Mouse (Mus musculus): ENCODE data around the gene Krtap5-4.
"Not testable (repeated sequence)": the region's sequence is repeated elsewhere in the genome, so short reads cannot be mapped to it uniquely, and the experiment has no call there.

Gene Krtap5-4

DNA sequence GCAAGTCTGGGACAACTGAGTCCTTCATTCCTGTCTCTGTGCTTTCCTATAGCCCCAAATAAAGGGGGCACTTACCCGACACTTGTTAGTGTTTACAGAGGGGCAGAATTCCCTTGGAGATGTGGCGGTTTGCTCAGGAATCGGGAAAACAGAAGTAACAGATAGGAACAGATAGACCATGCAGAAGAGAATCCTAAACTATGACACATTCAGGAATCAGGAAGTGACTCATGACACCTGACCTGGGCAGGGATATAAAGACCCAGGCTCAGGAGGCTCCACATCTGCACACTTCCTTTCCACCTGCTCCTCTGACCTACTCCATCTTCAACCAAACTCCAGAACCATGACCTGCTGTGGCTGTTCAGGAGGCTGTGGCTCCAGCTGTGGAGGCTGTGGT, at the start of gene Krtap5-4:
Krtap5-4 (plus strand) TSS at position 301 of the 400 bp plus-strand sequence.
- no peak for DNase-seq (ENCODE audit: low spot score in 2 of 2)

DNA sequence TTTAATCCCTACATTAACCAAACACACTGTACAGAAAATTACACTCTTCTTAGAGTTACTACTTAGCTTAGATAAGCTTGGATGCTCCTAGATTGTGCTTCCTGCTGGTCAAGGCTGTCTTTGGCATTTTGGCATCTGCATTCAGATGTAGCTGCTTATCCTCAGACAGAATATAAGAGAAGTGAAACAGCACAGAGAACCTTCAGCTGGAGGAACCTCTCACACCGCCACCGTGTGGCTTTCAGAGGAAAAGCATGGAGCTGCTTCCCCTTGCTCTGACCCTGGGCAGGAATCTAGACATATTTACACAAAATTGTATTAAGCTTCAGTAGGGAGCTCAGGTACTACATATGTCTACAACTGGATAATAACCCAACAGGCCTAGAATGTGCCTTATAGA, 47.8 kb upstream of the Krtap5-4 start:
- DNase-seq (ENCODE audit: low spot score in 2 of 2): no peak

DNA sequence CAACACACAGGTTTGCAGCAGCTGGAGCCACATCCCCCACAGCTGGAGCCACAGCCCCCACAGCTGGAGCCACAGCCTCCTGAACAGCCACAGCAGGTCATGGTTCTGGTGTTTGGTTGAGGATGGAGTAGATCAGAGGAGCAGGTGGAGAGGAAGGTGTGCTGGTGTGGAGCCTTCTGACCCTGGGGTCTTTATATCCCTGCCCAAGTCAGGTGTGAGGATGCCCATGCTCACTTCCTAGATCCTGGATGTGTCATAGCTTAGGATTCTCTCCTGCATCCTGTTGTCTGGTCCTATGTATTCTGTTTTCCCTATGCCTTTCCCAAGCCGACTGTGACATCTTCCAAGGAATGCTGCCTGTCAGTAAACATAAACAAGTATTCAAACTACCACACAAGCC, 45.1 kb upstream of the Krtap5-4 start, which contains the start of gene Gm2431:
Gm2431 (minus strand) TSS at position 101 of the 400 bp plus-strand sequence.
- DNase-seq (ENCODE audit: low spot score in 2 of 2): not testable (repeated sequence)

DNA sequence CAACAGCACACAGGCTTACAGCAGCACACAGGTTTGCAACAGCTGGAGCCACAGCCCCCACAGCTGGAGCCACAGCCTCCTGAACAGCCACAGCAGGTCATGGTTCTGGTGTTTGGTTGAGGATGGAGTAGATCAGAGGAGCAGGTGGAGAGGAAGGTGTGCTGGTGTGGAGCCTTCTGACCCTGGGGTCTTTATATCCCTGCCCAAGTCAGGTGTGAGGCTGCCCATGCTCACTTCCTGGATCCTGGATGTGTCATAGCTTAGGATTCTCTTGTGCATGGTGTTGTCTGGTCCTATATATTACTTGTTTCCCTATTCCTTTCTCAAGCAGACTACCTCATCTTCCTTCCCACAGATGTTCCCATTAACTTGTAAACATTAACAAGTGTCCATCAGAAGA, 29.1 kb upstream of the Krtap5-4 start, which contains the start of gene Gm4559:
Gm4559 (minus strand) TSS at position 101 of the 400 bp plus-strand sequence.
- DNase-seq (ENCODE audit: low spot score in 2 of 2): not testable (repeated sequence)

DNA sequence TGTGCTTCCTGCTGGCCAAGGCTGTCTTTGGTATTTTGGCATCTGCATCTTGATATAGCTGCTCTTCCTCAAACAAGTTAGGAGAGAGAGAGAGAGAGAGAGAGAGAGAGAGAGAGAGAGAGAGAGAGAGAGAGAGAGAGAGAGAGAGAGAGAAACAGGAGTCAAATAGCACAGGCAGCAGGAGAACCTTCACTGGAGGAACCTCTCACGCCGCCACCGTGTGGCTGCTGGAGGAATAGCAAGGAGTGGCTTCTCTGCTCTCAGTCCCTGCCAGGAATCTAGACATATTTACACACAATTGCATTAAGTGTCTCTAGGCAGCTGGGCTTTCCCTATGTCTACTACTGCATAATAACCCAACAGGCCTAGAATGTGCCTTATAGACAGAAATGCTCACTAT, 25.2 kb upstream of the Krtap5-4 start:
- DNase-seq (ENCODE audit: low spot score in 2 of 2): peak in 1 of 2 experiments; percentile 27

DNA sequence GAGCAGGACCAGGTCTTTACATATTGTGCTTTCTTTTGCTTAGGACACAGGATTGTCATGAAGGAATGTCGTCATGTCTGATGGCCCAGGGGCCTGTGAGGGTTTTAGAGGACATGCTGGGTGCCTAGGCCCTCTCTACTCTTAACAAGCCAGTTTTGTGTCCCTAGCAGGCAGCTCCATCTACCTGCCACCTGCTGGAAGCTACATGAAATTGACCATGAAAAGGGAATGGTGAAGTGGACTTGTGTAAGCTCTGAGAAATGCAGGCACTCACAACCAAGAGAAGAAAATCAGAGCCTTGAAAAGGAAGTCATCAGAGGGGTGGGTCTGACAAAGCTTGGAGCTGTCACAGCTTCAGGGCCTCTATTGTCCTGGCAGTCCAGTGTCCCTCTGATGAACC, 24.1 kb upstream of the Krtap5-4 start:
- not testable (repeated sequence) for DNase-seq (ENCODE audit: low spot score in 2 of 2)

DNA sequence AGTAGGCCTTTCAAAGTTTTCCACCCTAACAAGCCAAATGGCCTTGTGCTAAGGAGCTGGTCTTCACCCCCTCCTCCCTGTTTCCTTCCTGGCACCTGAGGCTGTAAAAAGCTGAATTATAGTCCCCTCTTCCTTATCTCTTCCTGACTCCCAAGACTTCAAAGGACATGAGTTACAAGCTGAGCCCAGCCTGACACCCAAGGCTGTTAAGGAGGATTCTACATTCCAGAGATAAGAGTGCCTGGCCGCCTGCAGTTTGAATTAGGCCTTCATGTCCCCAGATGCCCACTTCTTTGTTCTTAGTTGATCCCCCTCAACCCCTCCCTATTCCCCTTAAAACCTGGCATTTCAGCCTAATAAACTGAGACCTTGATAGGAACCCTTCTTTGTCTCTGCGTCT, 20.5 kb upstream of the Krtap5-4 start:
- DNase-seq (ENCODE audit: low spot score in 2 of 2): not testable (repeated sequence)

DNA sequence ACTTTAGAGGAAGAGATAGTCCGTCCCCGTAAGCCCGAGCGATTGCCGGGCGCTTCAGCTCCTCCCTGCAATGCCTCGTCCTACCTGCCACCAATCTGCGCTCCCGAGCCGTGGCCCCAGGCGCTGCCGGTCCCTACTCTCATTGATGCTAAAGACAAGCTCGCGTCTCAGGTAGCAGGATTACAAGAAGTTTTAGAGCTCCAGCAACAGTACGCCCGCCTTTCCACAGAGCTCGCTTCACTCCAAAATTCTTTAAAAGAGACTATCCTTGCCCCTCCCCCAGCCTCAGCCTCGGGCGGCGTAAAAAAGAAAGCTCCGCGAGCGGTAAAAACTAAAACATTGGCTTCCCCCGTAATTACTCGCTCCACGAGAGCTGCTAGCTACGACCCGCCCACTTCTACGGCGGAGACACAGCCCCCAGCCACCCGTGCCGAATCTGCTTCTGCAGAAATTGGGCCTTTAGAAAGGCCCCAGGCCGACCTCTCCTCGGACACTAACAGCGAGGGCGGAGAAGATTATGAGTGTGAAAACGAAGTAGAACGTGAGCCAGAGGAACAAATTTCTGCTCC, 19.2 kb upstream of the Krtap5-4 start:
- peak; percentile 41 to 52 for DNase-seq (ENCODE audit: low spot score in 2 of 2)

DNA sequence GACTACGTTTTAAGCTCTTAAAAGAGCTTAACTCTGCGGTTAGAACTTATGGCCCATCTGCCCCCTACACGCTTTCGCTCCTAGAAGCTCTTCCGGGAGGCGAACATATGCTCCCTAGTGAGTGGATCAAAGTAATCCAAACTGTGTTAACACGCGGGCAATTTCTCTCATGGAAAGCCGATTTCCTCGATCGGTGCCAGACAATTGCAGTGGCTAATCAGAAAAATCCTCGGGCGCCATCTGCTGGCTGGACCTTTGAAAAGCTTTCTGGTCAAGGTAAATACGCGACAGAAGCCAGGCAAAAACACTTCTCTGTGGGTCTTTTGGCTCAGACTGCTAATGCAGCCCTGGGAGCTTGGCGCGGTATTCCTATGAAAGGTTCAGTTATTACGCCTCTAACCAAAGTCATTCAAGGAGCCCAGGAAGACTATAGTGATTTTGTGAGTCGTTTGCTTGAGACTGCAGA, 18.7 kb upstream of the Krtap5-4 start:
- peak; percentile 69 to 88 for DNase-seq (ENCODE audit: low spot score in 2 of 2)

DNA sequence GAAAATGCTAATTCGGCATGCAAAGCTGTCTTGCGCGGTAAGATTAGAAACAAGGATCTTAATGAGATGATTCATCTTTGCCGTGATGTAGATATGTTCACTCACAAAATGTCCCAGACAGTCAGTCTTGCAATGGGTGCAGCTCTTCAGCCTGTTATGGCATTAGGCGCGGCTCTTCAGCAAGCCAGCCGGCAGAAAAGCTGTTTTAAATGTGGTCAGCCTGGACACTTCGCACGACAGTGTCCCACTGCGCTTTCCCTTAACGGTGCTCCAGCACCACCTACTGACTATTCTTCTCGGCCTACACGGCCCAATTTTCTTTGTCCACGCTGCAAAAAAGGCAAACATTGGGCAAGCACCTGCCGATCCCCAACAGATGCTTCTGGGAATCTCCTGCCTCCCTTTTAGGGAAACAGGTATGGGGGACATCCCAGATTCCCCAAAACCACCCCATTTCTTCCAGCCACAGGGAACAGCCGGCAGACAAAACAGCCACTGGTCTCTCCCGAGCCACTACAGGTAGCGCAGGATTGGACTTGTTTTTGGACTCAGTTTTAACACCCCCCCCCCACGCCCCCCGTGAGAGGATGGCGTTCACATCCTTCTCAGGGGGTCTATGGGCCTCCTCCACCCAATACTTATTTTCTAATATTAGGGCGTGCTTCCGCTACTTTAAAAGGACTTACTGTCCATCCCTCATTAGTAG, 18.1 kb upstream of the Krtap5-4 start:
- peak; percentile 14 to 24 for DNase-seq (ENCODE audit: low spot score in 2 of 2)

DNA sequence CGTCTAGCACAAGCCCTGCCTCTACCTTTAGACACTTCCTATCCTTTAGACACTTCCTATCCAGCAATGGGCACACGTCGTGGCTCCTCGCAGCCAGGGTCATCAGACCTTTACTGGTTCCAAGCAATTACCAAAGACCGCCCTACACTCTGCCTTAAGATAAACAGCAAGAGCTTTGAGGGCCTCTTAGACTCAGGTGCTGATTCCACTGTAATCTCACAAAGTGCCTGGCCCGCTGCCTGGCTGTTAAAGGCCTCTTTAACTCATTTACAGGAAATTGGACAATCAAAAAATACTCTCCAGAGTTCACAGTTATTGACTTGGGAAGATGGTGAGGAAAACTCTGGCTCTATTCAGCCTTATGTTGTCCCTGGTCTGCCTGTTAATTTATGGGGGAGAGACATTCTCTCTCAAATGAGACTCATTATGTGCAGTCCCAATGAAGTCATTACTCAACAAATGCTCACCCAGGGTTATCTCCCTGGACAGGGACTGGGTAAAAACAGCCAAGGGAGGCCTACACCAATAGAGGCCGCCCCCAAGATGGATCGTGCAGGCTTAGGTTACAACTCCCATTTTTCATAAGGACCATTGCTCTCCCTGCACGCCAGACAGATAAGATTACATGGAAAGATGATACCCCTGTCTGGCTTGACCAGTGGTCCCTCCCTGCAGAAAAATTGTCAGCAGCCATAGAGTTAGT, 17.3 kb upstream of the Krtap5-4 start:
- DNase-seq (ENCODE audit: low spot score in 2 of 2): not testable (repeated sequence)

DNA sequence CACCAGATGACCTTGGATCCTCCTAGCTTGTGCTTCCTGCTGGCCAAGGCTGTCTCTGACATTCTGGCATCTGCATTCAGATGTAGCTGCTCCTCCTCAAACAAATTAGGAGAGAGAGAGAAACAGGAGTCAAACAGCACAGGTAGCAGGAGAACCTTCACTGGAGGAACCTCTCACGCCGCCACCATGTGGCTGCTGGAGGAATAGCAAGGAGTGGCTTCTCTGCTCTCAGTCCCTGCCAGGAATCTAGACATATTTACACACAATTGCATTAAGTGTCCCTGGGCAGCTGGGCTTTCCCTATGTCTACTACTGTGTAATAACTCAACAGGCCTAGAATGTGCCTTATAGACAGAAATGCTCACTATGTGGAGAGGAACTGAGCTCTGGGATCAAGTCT, 9.5 kb upstream of the Krtap5-4 start:
- not testable (repeated sequence) for DNase-seq (ENCODE audit: low spot score in 2 of 2)

DNA sequence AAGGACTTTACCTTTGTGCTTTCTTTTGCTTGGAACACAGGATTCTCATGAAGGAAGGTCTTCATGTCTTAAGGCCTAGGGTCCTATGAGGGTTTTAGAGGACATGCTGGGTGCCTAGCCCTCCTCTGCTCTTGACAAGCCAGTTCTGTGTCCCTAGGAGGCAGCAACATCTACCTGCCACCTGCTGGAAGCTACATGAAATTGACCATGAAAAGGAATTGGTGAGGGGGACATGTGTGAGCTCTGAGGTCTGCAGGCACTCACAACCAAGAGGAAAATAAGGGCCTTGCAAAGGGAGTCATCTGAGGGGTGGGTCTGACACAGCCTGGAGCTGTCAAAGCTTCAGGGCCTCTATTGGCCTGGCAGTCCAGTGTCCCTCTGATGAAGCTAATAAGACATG, 7.9 kb upstream of the Krtap5-4 start:
- DNase-seq (ENCODE audit: low spot score in 2 of 2): no peak

DNA sequence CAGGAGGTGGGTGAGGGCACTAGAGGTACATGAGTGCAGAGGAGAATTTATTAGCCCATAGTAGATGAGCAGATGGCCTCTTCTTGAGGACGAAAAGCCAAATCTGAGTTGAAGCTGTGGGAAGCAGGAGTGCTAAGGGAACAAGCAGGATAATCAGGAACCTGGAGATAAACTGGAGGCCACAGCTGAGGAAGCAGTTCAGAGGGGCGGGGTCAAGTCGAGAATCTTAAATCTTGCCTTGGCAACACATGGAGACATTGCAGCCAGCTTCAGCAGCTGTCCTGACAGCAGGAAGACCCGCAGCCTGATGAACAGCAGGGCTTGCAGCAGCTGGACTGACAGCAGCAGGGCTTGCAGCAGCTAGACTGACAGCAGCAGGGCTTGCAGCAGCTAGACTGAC, 7.2 kb upstream of the Krtap5-4 start:
- DNase-seq (ENCODE audit: low spot score in 2 of 2): not testable (repeated sequence)

DNA sequence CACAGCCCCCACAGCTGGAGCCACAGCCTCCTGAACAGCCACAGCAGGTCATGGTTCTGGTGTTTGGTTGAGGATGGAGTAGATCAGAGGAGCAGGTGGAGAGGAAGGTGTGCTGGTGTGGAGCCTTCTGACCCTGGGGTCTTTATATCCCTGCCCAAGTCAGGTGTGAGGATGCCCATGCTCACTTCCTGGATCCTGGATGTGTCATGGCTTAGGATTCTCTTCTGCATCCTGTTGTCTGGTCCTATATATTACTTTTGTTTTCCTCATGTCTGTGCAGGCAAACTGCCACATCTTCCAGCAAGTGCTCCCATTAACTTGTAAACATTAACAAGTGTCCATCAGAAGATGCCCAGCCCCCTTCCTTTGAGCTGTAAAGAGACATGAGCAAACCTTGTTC, 6.3 kb upstream of the Krtap5-4 start, which contains the start of gene Krtap5-1:
Krtap5-1 (minus strand) TSS at position 101 of the 400 bp plus-strand sequence.
- not testable (repeated sequence) for DNase-seq (ENCODE audit: low spot score in 2 of 2)

DNA sequence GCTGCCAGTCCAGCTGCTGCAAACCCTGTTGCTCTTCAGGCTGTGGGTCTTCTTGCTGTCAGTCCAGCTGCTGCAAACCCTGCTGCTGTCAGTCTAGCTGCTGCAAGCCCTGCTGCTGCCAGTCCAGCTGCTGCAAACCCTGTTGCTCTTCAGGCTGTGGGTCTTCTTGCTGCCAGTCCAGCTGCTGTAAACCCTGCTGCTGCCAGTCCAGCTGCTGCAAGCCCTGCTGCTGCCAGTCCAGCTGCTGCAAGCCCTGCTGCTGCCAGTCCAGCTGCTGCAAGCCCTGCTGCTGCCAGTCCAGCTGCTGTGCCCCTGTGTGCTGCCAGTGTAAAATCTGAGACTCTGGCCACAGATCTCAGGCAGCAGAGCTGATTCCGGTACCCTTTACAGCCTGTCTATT, 580 bp downstream of the Krtap5-4 start:
- not testable (repeated sequence) for DNase-seq (ENCODE audit: low spot score in 2 of 2)

DNA sequence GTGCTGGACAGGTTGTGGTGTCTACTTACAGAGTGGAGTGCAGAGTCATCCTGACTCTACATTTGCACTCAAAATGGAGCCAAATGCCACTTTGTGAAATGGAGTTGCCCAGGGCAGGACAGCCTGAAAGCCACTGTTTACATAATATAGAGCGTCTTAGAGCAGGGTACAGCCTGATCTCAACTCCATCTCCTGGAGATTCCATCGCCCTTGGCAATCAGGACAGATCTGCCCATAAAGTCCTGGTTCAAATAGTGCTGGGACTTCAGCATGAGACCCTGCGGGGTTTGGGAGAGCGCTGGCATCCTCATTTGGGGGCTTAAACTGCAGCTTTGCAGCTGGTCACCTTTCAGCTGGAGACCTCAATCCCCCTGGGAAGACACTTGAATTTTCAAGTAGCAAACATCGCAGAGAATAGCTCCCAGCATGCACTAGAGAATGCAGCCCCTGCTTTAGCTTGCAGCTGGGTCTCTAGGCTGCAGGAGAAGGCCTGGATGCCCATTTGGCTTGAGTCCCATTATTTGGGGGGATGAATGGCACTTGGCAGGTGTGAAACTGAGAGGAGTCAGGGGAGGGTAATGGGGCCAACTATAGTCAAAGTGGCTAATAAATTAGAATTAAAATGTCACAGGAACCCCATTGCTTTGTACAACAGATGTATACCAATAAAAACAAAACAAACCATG, 11.4 kb downstream of the Krtap5-4 start:
- DNase-seq (ENCODE audit: low spot score in 2 of 2): no peak

DNA sequence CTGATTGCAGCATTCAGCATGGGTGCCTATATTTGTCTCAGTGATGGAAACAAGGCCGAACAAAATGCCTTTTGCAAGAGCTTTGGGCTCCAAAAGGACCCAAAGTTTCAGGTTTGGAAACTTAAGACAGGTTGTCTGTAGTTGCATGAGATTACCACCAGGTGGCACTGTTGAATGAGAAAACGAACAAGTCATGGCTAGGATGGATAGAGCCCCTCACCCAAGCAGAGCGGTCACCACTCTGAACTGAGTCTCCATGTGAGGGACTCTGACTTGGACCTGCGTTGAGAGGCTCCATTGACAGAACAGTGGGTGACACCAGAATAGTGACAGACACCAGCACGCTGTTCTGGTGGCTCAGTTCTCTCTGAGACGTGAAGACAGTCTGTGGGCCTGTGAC, 13.2 kb downstream of the Krtap5-4 start:
- DNase-seq (ENCODE audit: low spot score in 2 of 2): peak in 1 of 2 experiments; percentile 28

DNA sequence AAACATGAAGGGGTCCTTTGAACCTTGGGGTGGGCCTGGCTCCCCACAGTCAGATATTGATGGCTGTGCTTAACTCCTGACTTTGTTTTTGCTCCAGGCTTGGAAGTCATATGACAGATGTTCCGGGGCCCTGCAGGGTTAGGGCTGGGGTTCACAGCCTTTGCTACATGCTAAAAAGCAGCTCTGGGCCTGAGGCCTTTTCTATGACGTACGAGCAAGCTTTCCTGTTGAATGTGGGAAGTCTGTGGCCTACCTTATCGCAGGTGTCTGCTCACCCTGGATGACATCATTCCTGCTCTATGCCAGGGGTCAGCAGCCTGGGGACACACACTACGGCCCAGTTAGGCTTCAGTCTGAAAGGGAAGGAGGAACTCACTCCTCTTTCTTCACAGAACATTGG, 13.9 kb downstream of the Krtap5-4 start:
- DNase-seq (ENCODE audit: low spot score in 2 of 2): no peak

DNA sequence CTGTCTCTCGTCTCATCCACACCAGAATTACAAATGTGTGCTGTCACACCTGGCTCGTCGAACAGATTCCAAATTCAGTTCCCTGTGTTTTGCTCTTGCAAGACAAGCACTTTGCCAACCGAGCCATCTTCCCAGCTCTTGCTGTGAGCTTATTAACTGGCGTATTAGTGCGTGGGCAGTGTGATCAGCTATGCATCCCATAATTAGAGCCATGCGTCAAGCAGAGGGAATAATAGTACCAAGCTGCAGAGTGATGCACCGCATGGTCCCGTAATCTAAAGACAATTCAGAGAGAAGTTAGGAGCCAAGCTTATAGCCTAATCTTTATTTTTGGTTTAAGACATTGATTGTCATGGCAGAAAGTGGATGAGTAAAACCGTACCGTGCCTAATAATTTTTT, 15.8 kb downstream of the Krtap5-4 start:
- no peak for DNase-seq (ENCODE audit: low spot score in 2 of 2)

DNA sequence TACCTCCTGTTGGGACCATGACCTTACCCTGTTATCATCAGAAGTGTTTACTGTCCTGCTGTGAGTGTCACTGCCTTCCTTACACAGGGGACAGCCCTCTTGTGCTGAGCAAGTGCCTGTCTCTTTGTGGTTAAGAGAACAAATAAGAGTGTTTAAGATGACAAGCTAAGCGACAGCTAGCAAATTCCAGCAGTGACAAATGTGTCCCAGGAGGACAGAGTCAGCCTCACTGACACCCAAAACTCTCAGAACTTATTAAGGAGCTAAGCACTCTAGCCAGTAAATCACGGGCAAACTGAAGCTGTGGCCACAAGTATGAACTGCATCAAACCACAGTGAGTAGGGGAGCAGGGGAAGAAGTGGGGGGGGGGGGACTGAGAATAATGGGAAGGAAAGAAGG, 17.6 kb downstream of the Krtap5-4 start:
- no peak for DNase-seq (ENCODE audit: low spot score in 2 of 2)
